Mouse (Mus musculus): ENCODE data around the gene Gpr68. TPM values are rescaled to one million over a fixed set of nuclear protein-coding genes. Genes with fewer than 3 reads are reported as not detected.

The Gpr68 gene
- polyA plus RNA-seq, 1 experiment: 0.13 TPM

DNA sequence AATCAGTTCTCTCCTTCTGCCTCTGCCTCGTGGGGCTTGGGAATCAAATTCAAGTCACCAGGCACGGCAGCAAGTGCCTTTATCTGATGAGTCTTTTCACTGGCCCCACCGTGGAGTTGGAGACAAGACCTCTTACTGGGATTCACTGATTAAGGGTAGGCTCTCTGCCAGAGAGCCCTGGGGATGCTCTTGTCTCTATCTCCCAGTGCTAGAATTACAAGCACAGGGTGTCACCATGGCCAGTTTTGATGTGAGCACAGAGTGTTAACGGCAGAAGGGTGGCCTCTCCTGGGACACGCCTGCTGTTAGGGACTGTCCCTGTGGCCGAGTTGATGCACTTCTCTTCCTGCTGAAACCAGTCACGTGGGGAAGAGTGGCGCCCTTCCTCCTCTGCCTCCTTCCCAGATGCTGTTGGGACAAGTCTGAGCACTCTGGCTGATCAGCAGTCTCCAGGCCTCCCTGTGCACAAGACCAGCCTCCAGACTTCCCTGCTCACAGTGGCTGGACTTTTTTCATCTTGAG is 68.9 kb downstream of the Gpr68 start:
- Histone ChIP-seq H3K36me3 (ENCODE audit: control insufficient read depth, insufficient read depth) (peaks cover 21% of the 10 kb centered on the region), H3K79me3 (ENCODE audit: low read depth) (no peaks in the 10 kb centered on the region), H3K79me2 (ENCODE audit: control insufficient read depth, insufficient read depth) (no peaks in the 10 kb centered on the region), H3ac (ENCODE audit: control insufficient read depth, insufficient read length, low read depth) (no peak overlapping the region), H3K4me3 (ENCODE audit: insufficient read depth, poor library complexity, severe bottlenecking) (no peak overlapping the region), H3K27me3 (ENCODE audit: control insufficient read depth, insufficient read depth, insufficient read length) (no peaks in the 10 kb centered on the region)
- TF ChIP-seq CEBPB (IDR thresholded peaks at IDR 0.05; ENCODE audit: low read depth) (no peak), FOSL1 (IDR thresholded peaks at IDR 0.05; ENCODE audit: insufficient read depth, low read length, poor library complexity, severe bottlenecking) (no peak), CTCF (IDR thresholded peaks at IDR 0.05; ENCODE audit: control insufficient read depth, insufficient read depth, insufficient read length) (no peak), MYOD1 (IDR thresholded peaks at IDR 0.05; ENCODE audit: control insufficient read depth, insufficient read length, low read depth) (no peak), USF1 (IDR thresholded peaks at IDR 0.05; ENCODE audit: low read depth) (no peak), MAX (IDR thresholded peaks at IDR 0.05) (no peak), MYOG (IDR thresholded peaks at IDR 0.05; ENCODE audit: control insufficient read depth, extremely low read depth, insufficient read length) (no peak)

DNA sequence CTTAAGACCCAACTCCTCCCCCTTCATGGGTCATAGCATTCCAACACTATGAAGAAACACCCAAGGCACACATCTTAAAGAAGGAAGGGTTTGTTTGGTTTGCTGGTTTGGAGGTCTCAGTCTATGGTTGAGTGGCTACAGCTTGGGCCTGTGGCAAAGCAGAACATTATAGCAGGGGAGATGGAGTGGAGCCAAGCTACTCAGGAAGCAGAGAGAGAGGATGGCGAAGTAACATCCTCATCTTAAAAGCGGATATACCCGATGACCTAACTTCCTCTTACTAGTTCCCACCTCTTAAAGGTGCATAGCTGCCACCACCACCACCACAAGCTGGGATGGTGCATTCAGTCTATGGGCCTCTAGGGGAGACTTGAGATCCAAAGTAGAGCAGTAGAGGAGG is 70.8 kb downstream of the Gpr68 start:
- H3K79me2 ChIP-seq (ENCODE audit: control insufficient read depth, insufficient read depth): no peaks in the 10 kb centered on the region
- H3ac ChIP-seq (ENCODE audit: control insufficient read depth, insufficient read length, low read depth): no peak overlapping the region
- peaks cover 8% of the 10 kb centered on the region for H3K36me3 ChIP-seq (ENCODE audit: control insufficient read depth, insufficient read depth)
- H3K27me3 ChIP-seq (ENCODE audit: control insufficient read depth, insufficient read depth, insufficient read length): no peaks in the 10 kb centered on the region
- no peak overlapping the region for H3K4me3 ChIP-seq (ENCODE audit: insufficient read depth, poor library complexity, severe bottlenecking)
- no peak for TF ChIP-seq MYOG (IDR thresholded peaks at IDR 0.05; ENCODE audit: control insufficient read depth, extremely low read depth, insufficient read length)
- TF ChIP-seq CEBPB (IDR thresholded peaks at IDR 0.05; ENCODE audit: low read depth): no peak
- no peak for TF ChIP-seq MAX (IDR thresholded peaks at IDR 0.05)
- no peak for TF ChIP-seq FOSL1 (IDR thresholded peaks at IDR 0.05; ENCODE audit: insufficient read depth, low read length, poor library complexity, severe bottlenecking)
- no peaks in the 10 kb centered on the region for H3K79me3 ChIP-seq (ENCODE audit: low read depth)

DNA sequence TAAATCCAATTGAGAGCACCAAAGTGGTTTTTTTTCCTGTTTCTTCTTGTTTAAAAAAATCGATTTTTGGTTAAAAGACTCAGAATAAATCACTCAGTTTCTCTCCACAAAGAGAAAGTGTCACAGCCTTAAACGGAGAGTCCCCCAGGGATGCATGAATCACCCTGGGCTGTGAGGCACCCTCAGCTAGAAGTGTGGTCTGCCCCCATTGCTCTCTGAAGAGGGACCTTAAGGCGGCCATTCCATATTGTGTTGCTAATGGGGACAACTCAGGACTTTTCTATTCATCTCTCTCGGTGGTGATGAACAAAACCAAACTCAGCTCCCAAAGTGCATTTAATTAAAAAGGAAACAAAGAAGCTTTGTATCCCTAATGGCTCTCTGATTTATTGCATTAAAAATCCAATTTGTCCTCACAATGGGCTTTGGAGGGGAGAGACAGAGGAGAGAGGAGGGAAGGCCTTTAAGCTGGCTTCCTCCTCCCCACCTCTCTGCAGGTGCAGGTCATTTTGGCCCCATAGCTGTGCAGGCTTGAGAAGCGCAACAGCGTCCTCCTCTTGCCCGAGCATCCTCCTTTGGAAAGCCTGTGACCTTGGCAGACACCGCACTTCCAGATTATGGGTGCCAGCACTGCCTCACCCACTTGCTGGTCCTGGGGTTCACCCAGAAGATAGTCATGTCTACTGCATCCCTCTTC is 76.2 kb downstream of the Gpr68 start:
- Histone ChIP-seq H3K79me3 (ENCODE audit: low read depth) (no peaks in the 10 kb centered on the region), H3K27me3 (ENCODE audit: control insufficient read depth, insufficient read depth, insufficient read length) (no peaks in the 10 kb centered on the region), H3ac (ENCODE audit: control insufficient read depth, insufficient read length, low read depth) (no peak overlapping the region), H3K4me3 (ENCODE audit: insufficient read depth, poor library complexity, severe bottlenecking) (no peak overlapping the region), H3K36me3 (ENCODE audit: control insufficient read depth, insufficient read depth) (peaks cover 26% of the 10 kb centered on the region), H3K79me2 (ENCODE audit: control insufficient read depth, insufficient read depth) (no peaks in the 10 kb centered on the region)
- no peak for TF ChIP-seq MAX (IDR thresholded peaks at IDR 0.05)
- no peak for TF ChIP-seq MYOG (IDR thresholded peaks at IDR 0.05; ENCODE audit: control insufficient read depth, extremely low read depth, insufficient read length)
- no peak for TF ChIP-seq FOSL1 (IDR thresholded peaks at IDR 0.05; ENCODE audit: insufficient read depth, low read length, poor library complexity, severe bottlenecking)
- TF ChIP-seq CEBPB (IDR thresholded peaks at IDR 0.05; ENCODE audit: low read depth): no peak
- no peak for TF ChIP-seq MYOD1 (IDR thresholded peaks at IDR 0.05; ENCODE audit: control insufficient read depth, insufficient read length, low read depth)
- no peak for TF ChIP-seq USF1 (IDR thresholded peaks at IDR 0.05; ENCODE audit: low read depth)
- TF ChIP-seq CTCF (IDR thresholded peaks at IDR 0.05; ENCODE audit: control insufficient read depth, insufficient read depth, insufficient read length): no peak

DNA sequence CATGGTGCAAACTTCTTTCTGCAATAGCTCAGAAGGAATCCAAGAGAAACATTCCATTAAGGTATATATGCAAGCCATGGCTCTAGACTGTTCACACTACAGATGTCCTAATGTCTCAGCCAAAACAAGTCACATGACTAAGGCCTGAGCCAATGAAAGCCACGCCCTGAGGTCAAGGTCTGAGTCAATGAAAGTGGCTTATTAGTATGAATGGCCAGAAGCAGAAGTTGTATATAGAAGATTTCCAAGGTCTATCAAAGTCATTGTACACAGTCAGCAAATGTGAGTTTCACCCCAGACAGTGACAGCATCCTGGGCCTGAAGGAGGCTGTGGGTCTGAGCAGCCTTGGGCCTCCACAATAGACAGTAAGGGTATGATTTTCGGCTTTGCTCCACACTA is 77.0 kb downstream of the Gpr68 start:
- TF ChIP-seq MYOD1 (IDR thresholded peaks at IDR 0.05; ENCODE audit: control insufficient read depth, insufficient read length, low read depth) (no peak), MYOG (IDR thresholded peaks at IDR 0.05; ENCODE audit: control insufficient read depth, extremely low read depth, insufficient read length) (no peak), CEBPB (IDR thresholded peaks at IDR 0.05; ENCODE audit: low read depth) (no peak), MAX (IDR thresholded peaks at IDR 0.05) (no peak), CTCF (IDR thresholded peaks at IDR 0.05; ENCODE audit: control insufficient read depth, insufficient read depth, insufficient read length) (no peak), USF1 (IDR thresholded peaks at IDR 0.05; ENCODE audit: low read depth) (no peak), FOSL1 (IDR thresholded peaks at IDR 0.05; ENCODE audit: insufficient read depth, low read length, poor library complexity, severe bottlenecking) (no peak)
- H3K79me2 ChIP-seq (ENCODE audit: control insufficient read depth, insufficient read depth): no peaks in the 10 kb centered on the region
- no peaks in the 10 kb centered on the region for H3K27me3 ChIP-seq (ENCODE audit: control insufficient read depth, insufficient read depth, insufficient read length)
- no peak overlapping the region for H3K4me3 ChIP-seq (ENCODE audit: insufficient read depth, poor library complexity, severe bottlenecking)
- no peak overlapping the region for H3ac ChIP-seq (ENCODE audit: control insufficient read depth, insufficient read length, low read depth)
- peaks cover 26% of the 10 kb centered on the region for H3K36me3 ChIP-seq (ENCODE audit: control insufficient read depth, insufficient read depth)
- no peaks in the 10 kb centered on the region for H3K79me3 ChIP-seq (ENCODE audit: low read depth)

Other genes with a start within 250 kb of the Gpr68 start
- 0.92 TPM for gene Rps6ka5, start 181.2 kb downstream of the Gpr68 start, polyA plus RNA-seq (2012; fragmentation: generic; extraction: Trizol)
- 34.1 TPM for gene Dglucy, start 129.1 kb downstream of the Gpr68 start, polyA plus RNA-seq (2012; fragmentation: generic; extraction: Trizol)
- 6.1 TPM for gene Ccdc88c, start 120.9 kb upstream of the Gpr68 start, polyA plus RNA-seq (2012; fragmentation: generic; extraction: Trizol)
- gene Ppp4r3a, start 175.5 kb upstream of the Gpr68 start, polyA plus RNA-seq (2012; fragmentation: generic; extraction: Trizol): 12.7 TPM